7 mouse cellular contexts compared by ENCODE assay signal in genomic region chr1:21218489-21218919, GRCm38 (mm10). TPM values are rescaled to one million over a fixed set of nuclear protein-coding genes. Genes with fewer than 3 reads are reported as not detected.
A peak's percentile ranks its signal among the peaks of the same experiment; 100 is the strongest.
DNase-seq lines count a peak whose midpoint lies in the region; ATAC-seq and TF ChIP-seq lines count a peak whose summit lies in the region.

Gene Tmem14a, plus strand, starts transcription at chr1:21218575.

- H3K9me3 ChIP-seq in intestine, postnatal 0 days (ENCODE audit: control insufficient read depth) = no peaks in the 10 kb centered on the region
- H3K9me3 ChIP-seq in midbrain, embryonic 12.5 days = no peaks in the 10 kb centered on the region

- intact Hi-C loops in left cerebral cortex, postnatal 4 days (cut with DNase I) = no loop called here

- H3K4me2 ChIP-seq in intestine, postnatal 0 days (replicated peaks; ENCODE audit: low read depth) = peak within 1 kb of the TSS; percentile 78
- H3K4me2 ChIP-seq in midbrain, embryonic 12.5 days (replicated peaks) = peak within 1 kb of the TSS; percentile 70

- peak; percentile 99 for TF ChIP-seq CTCF in intestine, postnatal 0 days (IDR thresholded peaks at IDR 0.05; ENCODE audit: low read depth)
- peak; percentile 99 for TF ChIP-seq CTCF in small intestine, adult 2 months (IDR thresholded peaks at IDR 0.05; ENCODE audit: extremely low read depth, insufficient read length, insufficient replicate concordance, low read depth, low read length)

- DNase-seq in adrenal gland, adult 8-10 months = peak; percentile 78
- peak; percentile 83 for DNase-seq in embryo, embryonic 9.5 days (ENCODE audit: extremely low spot score)
- DNase-seq in gonadal fat pad, adult 2 months (ENCODE audit: low read depth) = no peak
- peak; percentile 87 for DNase-seq in left cerebral cortex, postnatal 4 days

- peak within 1 kb of the TSS; percentile 59 for H3K4me3 ChIP-seq in intestine, postnatal 0 days (ENCODE audit: low read depth, low read length)
- H3K4me3 ChIP-seq in midbrain, embryonic 12.5 days = peak within 1 kb of the TSS; percentile 60
- peak within 1 kb of the TSS; percentile 66 for H3K4me3 ChIP-seq in small intestine, adult 2 months (ENCODE audit: low read depth, low read length)

- peak within 1 kb of the TSS; percentile 78 for H3K27ac ChIP-seq in intestine, postnatal 0 days (ENCODE audit: low read depth, low read length)
- H3K27ac ChIP-seq in midbrain, embryonic 12.5 days (replicated peaks) = peak within 1 kb of the TSS; percentile 22
- H3K27ac ChIP-seq in small intestine, adult 2 months (ENCODE audit: insufficient read depth, low read depth, low read length) = peak within 1 kb of the TSS; percentile 74

- ATAC-seq in intestine, postnatal 0 days = peak; percentile 92
- peak; percentile 96 for ATAC-seq in midbrain, embryonic 12.5 days (ENCODE audit: low FRiP score, low read depth)

- H3K36me3 ChIP-seq in intestine, postnatal 0 days (ENCODE audit: control insufficient read depth, insufficient read depth) = no peaks in the 10 kb centered on the region
- H3K36me3 ChIP-seq in midbrain, embryonic 12.5 days = no peaks in the 10 kb centered on the region
- H3K36me3 ChIP-seq in small intestine, adult 2 months (ENCODE audit: control insufficient read depth, insufficient read depth, low read length) = no peaks in the 10 kb centered on the region

- TF ChIP-seq POLR2A in small intestine, adult 2 months (IDR thresholded peaks at IDR 0.05; ENCODE audit: low read depth, low read length) = peak; percentile 47; the same call in 1 of the 2 replicates

- H3K4me1 ChIP-seq in intestine, postnatal 0 days (replicated peaks; ENCODE audit: control insufficient read depth, insufficient read depth, low read length) = no peaks in the 10 kb centered on the region
- peaks cover 10% of the 10 kb centered on the region for H3K4me1 ChIP-seq in midbrain, embryonic 12.5 days
- peaks cover 3% of the 10 kb centered on the region; the same call in 1 of the 2 replicates for H3K4me1 ChIP-seq in small intestine, adult 2 months (ENCODE audit: control insufficient read depth, insufficient read depth, insufficient read length, low read length)

- H3K9ac ChIP-seq in intestine, postnatal 0 days (ENCODE audit: low read depth, low read length) = peak within 1 kb of the TSS; percentile 71
- peak within 1 kb of the TSS; percentile 81 for H3K9ac ChIP-seq in midbrain, embryonic 12.5 days (replicated peaks)

- WGBS in intestine, postnatal 0 days = 0% methylated on average over 17 of the region's 17 CpGs
- under 1% methylated on average over 17 of the region's 17 CpGs for WGBS in midbrain, embryonic 12.5 days
- under 1% methylated on average over 17 of the region's 17 CpGs for WGBS in small intestine, adult 2 months

- H3K27me3 ChIP-seq in intestine, postnatal 0 days (replicated peaks; ENCODE audit: control insufficient read depth, insufficient read depth, low read length) = no peaks in the 10 kb centered on the region
- no peaks in the 10 kb centered on the region for H3K27me3 ChIP-seq in midbrain, embryonic 12.5 days
- H3K27me3 ChIP-seq in small intestine, adult 2 months (ENCODE audit: control insufficient read depth, insufficient read depth, low read length) = no peaks in the 10 kb centered on the region

RNA-seq across cellular contexts. Expression of gene Tmem14a, which starts in this region (rescaled TPM):
- total RNA-seq in adrenal gland, adult 8-10 months (2022) = 10 to 100 TPM in 1 of 4 experiments, 1 to 10 TPM in 3; 6.4 to 10.6 (median 9.1) TPM
- polyA plus RNA-seq in gonadal fat pad, adult 2 months (2012; rRNA removed) = 7.5 and 10.3 TPM in 2 replicates
- polyA plus RNA-seq in intestine, postnatal 0 days (2015; fragmentation: Nextera tagmentation; extraction: Ambion mirVana) = 10.0 and 11.7 TPM in 2 replicates
- total RNA-seq in left cerebral cortex, postnatal 4 days (2021) = 10 to 100 TPM; 13.4 to 13.7 TPM
- polyA plus RNA-seq in midbrain, embryonic 12.5 days (2016; fragmentation: Nextera tagmentation; extraction: Ambion mirVana) = 12.6 and 12.7 TPM in 2 replicates
- 1.1 and 2.2 TPM in 2 replicates for polyA plus RNA-seq in small intestine, adult 2 months (2012; rRNA removed)

Comparison
In these comparisons a context has a peak if more than half of its experiments do, and no peak if none do; other contexts are left out.
1. H3K27ac ChIP-seq: peak in every context shown above with its lines; median percentile 78 in intestine, postnatal 0 days; 74 in small intestine, adult 2 months; 22 in midbrain, embryonic 12.5 days.